Mouse (Mus musculus) thymus, postnatal 10 days (tissue): Measurements from ENCODE around the gene Cygb.
"Not testable (repeated sequence)": the region's sequence is repeated elsewhere in the genome, so short reads cannot be mapped to it uniquely, and the experiment has no call there.

Experiments used
- DNase-seq, 2 experiments: peaks; one replicate each; pipeline ENCODE4 v3.0.0; 2021; ENCODE audit warnings: low spot score in 2 of 2

The Cygb gene

GRCm38 (mm10) chr11:116615735-116616437 is 38.2 kb downstream of the Cygb start:
- DNase-seq: no peak

GRCm38 (mm10) chr11:116613234-116613633 is 40.9 kb downstream of the Cygb start:
- no peak for DNase-seq

- no peak for DNase-seq
Measured at GRCm38 (mm10) chr11:116612554-116612953, 41.6 kb downstream of the Cygb start.

GRCm38 (mm10) chr11:116611883-116612282 is 42.2 kb downstream of the Cygb start:
- DNase-seq: no peak

- DNase-seq: not testable (repeated sequence)
Measured at GRCm38 (mm10) chr11:116611168-116611567, 42.9 kb downstream of the Cygb start.

- no peak for DNase-seq
Measured at GRCm38 (mm10) chr11:116609965-116610630, 44.0 kb downstream of the Cygb start.

- no peak for DNase-seq
Measured at GRCm38 (mm10) chr11:116607717-116608116, 46.4 kb downstream of the Cygb start.

- DNase-seq: no peak
Measured at GRCm38 (mm10) chr11:116604097-116604496, 50.0 kb downstream of the Cygb start.

- no peak for DNase-seq
Measured at GRCm38 (mm10) chr11:116603339-116603738, 50.8 kb downstream of the Cygb start.

- no peak for DNase-seq
Measured at GRCm38 (mm10) chr11:116602043-116602442, 52.1 kb downstream of the Cygb start.

- no peak for DNase-seq
Measured at GRCm38 (mm10) chr11:116601166-116601565, 52.9 kb downstream of the Cygb start.

GRCm38 (mm10) chr11:116599230-116599629 is 54.9 kb downstream of the Cygb start:
- DNase-seq: no peak

- no peak for DNase-seq
Measured at GRCm38 (mm10) chr11:116598193-116598592, 55.9 kb downstream of the Cygb start.

GRCm38 (mm10) chr11:116596766-116597165 is 57.3 kb downstream of the Cygb start:
- no peak for DNase-seq
